Mouse (Mus musculus) liver, adult 2 months (tissue): Measurements from ENCODE around the gene Trim9. TPM values are rescaled to one million over a fixed set of nuclear protein-coding genes. Genes with fewer than 3 reads are reported as not detected.

Source experiments
- DNase-seq: peaks from one replicate; pipeline ENCODE4 v3.0.0-alpha.2; 2011; ENCODE audit warnings: low read depth, low spot score; ENCODE audit errors: extremely low read depth
- H3K27ac ChIP-seq: fragments of 200-500 bp; replicated peaks from 2 replicates; pipeline ENCODE4 v1.5.1; 2012; ENCODE audit warnings: low read depth, mild to moderate bottlenecking, control low read depth, inconsistent platforms, low read length; ENCODE audit not compliant: insufficient read depth
- H3K27me3 ChIP-seq: fragments of 200-500 bp; 2 replicates; pipeline ENCODE4 v1.6.1; 2012; ENCODE audit warnings: mild to moderate bottlenecking, moderate library complexity, low read length, inconsistent platforms; ENCODE audit not compliant: control insufficient read depth, insufficient read depth
- H3K36me3 ChIP-seq: fragments of 200-500 bp; 2 replicates; pipeline ENCODE4 v1.6.1; 2012; ENCODE audit warnings: low read length, inconsistent platforms; ENCODE audit not compliant: control insufficient read depth, insufficient read depth
- H3K4me1 ChIP-seq: fragments of 200-500 bp; 2 replicates; pipeline ENCODE4 v1.6.1; 2011; ENCODE audit warnings: low read length; ENCODE audit not compliant: control insufficient read depth, insufficient read depth
- H3K4me3 ChIP-seq: fragments of 200-500 bp; 2 replicates; pipeline ENCODE4 v1.5.1; 2011; ENCODE audit warnings: low read depth, mild to moderate bottlenecking, control low read depth, low read length, moderate library complexity; ENCODE audit not compliant: insufficient read depth
- H3K79me2 ChIP-seq: fragments of 200-500 bp; 2 replicates; pipeline ENCODE4 v1.6.1; 2012; ENCODE audit warnings: inconsistent platforms, mild to moderate bottlenecking, low read length, moderate library complexity; ENCODE audit not compliant: control insufficient read depth, insufficient read depth
- H3K9ac ChIP-seq: fragments of 200-500 bp; 2 replicates; pipeline ENCODE4 v1.6.1; 2012; ENCODE audit warnings: low read depth, mild to moderate bottlenecking, control low read depth, inconsistent platforms, low read length
- CTCF ChIP-seq: fragments of 200-500 bp; IDR thresholded peaks from 2 replicates; pipeline ENCODE4 v1.5.1; 2011; ENCODE audit warnings: low read depth, low read length, control low read depth
- POLR2A ChIP-seq: fragments of 200-500 bp; IDR thresholded peaks from 2 replicates; pipeline ENCODE4 v1.6.1; 2011; ENCODE audit warnings: low read length, control low read depth; ENCODE audit not compliant: insufficient read depth; ENCODE audit errors: extremely low read depth
- WGBS: fragments of 180-500 bp; shearing (Covaris S2); methylation state at CpG from one replicate; pipeline ENCODE4 v1.1.7; 2018; 5-methylcytosine and 5-hydroxymethylcytosine counted together
- polyA plus RNA-seq: library from polyadenylated mRNA; depleted of rRNA; stranded (reverse); fragments of >200 nt; gene quantifications from 2 replicates; pipeline ENCODE4 v1.2.3, GENCODE M21; 2012
- total RNA-seq: library from RNA; depleted of rRNA; stranded (reverse); fragments of >200 nt; gene quantifications from 2 replicates; pipeline ENCODE4 v1.2.3, GENCODE M21; 2014

Gene Trim9
- total and polyA plus RNA-seq, 2 experiments, result not detected

DNA sequence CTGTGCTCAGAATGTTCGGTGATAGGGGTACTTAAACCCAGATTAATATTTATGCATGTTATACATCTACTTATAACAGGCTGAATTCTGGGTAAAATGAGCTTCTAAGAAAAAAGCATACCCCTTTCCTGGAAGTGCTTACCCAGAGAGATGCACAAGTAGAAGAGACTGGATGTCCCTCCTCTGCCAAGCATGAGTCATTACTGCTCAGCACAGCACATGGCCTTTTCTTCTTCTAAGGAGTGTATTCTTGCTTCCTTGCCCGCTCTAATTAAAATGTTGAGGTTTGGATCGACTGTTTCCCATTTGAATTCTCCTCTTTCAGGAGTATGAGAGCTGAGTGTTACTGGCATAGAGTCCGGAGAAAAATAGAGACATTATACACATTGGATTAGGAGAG is 3.1 kb upstream of the Trim9 start:
- no peak overlapping the region for H3K27ac ChIP-seq
- WGBS, result 80% methylated on average over 4 of the region's 4 CpGs
- H3K36me3 ChIP-seq, result no peaks in the 10 kb centered on the region
- DNase-seq, result no peak
- no peaks in the 10 kb centered on the region for H3K4me1 ChIP-seq
- H3K79me2 ChIP-seq, result no peaks in the 10 kb centered on the region
- peaks cover 27% of the 10 kb centered on the region; the same call in 1 of the 2 replicates for H3K27me3 ChIP-seq
- TF ChIP-seq CTCF, result no peak
- no peak for TF ChIP-seq POLR2A
- no peak overlapping the region for H3K4me3 ChIP-seq
- H3K9ac ChIP-seq, result no peak overlapping the region

DNA sequence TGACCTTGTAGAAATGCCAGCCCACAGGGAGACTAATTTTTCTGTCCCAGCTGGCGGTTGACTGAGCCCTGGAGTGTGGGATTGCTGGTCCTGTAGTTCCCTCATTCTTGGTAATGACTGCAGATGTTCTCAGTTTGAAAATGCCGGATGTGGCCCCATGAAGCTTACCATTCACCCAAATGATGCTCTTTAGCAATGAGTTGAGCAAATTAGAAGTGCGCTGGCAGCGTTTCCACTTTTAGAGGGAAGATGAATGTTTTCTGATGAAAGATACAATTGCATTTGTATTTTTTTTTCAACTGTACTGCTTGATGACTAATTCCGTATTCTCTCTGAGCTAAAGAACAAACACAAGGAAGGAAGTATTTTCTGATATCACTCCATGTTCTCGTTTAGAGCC is 2.4 kb upstream of the Trim9 start:
- no peak overlapping the region for H3K27ac ChIP-seq
- H3K79me2 ChIP-seq, result no peaks in the 10 kb centered on the region
- no peak overlapping the region for H3K4me3 ChIP-seq
- H3K36me3 ChIP-seq, result no peaks in the 10 kb centered on the region
- no peak for DNase-seq
- H3K27me3 ChIP-seq, result peaks cover 32% of the 10 kb centered on the region; the same call in 1 of the 2 replicates
- no peak for TF ChIP-seq CTCF
- TF ChIP-seq POLR2A, result no peak
- no peaks in the 10 kb centered on the region for H3K4me1 ChIP-seq
- WGBS, result 76% methylated on average over 6 of the region's 6 CpGs
- H3K9ac ChIP-seq, result no peak overlapping the region

DNA sequence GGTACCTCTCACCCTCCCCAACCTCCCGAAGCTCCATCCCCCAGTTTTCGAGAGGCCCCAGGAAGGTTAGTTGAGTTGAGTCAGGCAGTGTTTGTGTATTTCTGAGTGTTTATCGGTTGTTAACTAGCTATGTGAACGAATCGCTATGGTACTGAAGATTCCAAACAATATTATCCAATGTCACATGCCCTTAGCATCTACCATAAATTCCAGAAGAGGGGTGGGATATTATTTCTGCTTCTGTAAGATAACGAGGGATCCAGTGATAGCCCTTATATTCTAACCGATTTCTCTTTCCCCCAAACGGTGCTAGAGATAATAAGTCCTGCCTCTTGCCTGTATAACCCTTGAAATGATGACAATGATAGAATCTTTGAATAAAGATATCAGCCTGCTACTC is 612 bp upstream of the Trim9 start:
- 20% methylated on average over 8 of the region's 8 CpGs for WGBS
- Histone ChIP-seq H3K27ac (no peak overlapping the region), H3K79me2 (no peaks in the 10 kb centered on the region), H3K4me1 (no peaks in the 10 kb centered on the region), H3K9ac (no peak overlapping the region), H3K4me3 (no peak overlapping the region), H3K36me3 (no peaks in the 10 kb centered on the region), H3K27me3 (peaks cover 32% of the 10 kb centered on the region; the same call in 1 of the 2 replicates)
- TF ChIP-seq POLR2A (no peak), CTCF (no peak)
- no peak for DNase-seq

DNA sequence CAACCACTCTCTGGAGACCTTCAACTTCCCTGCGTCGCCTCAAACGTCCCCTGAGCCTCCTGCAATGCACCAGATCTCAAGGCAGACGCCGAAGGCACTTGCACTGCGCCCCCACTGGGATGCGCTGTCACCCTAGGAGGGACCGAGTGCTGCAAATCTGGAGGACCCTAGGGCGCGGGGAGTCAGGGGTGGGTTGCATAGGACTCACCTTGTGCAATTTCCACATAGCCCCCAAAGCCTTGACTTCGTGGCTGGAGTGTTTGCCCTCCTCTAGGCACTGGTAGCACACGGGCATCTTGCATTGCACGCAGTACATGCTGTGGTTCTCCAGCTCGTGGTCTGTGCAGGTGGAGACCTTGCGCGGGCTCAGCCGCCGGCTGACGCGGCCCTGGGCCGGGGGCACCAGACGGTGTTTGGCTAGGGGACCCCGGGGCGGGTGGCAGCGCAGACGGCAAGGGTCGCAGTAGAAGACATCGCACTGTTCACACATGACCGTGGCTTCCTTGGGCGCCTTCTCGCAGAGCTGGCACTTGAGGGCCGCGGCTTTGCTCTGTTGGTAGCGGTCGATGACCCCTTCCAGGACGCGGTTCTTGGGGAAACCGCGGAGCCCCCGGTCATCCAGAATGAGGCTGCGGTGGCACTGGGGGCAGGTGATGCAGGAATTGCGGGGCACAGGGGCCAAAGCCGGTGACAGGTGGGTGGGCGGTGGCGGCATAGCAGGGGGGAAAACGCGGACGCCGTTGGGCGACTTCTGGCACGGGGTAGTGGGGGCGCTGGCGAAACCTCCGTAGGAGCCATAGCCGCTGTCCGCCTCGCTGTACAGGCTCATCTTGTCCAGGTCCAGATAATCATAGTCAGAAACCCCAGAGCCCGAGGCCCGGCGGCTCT is 1.0 kb downstream of the Trim9 start:
- TF ChIP-seq CTCF (no peak), POLR2A (no peak)
- no peaks in the 10 kb centered on the region for H3K36me3 ChIP-seq
- H3K27ac ChIP-seq, result no peak overlapping the region
- H3K27me3 ChIP-seq, result peaks cover 32% of the 10 kb centered on the region; the same call in 1 of the 2 replicates
- 3% methylated on average over 60 of the region's 60 CpGs for WGBS
- H3K4me3 ChIP-seq, result no peak overlapping the region
- no peak overlapping the region for H3K9ac ChIP-seq
- no peak for DNase-seq
- no peaks in the 10 kb centered on the region for H3K79me2 ChIP-seq
- no peaks in the 10 kb centered on the region for H3K4me1 ChIP-seq

DNA sequence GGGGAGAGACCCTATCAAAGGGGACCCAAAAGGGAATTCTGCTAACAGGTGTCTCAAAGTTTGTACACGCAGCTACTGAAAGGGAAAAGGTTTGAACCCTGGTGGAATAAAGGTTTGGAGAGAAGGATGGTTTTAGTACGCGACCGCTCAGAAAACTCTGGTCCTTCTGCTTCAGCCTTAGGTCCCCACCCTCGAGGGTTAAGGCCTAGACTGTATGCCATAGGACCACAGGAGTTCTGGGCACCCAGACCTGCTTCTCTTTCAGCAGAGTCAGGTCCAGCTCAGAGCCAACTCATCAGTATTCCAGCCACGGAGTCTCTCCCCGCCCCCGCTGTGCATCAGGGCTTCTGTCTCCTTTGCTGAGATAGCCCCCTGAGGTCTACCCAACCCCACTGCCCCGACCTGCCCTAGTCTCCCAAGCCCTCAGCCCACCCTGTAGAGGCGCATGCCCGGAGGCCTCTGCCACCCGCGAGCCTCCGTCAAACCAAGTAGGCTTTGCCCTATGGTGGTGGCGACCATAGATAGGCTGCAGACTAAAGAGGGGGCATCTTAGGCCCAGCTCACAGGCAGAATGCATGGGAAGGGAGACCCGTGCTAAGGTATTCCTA is 1.8 kb downstream of the Trim9 start:
- H3K4me1 ChIP-seq, result no peaks in the 10 kb centered on the region
- no peak overlapping the region for H3K9ac ChIP-seq
- H3K4me3 ChIP-seq, result no peak overlapping the region
- no peak for DNase-seq
- H3K27ac ChIP-seq, result no peak overlapping the region
- 36% methylated on average over 16 of the region's 16 CpGs for WGBS
- H3K79me2 ChIP-seq, result no peaks in the 10 kb centered on the region
- no peak for TF ChIP-seq CTCF
- TF ChIP-seq POLR2A, result no peak
- no peaks in the 10 kb centered on the region for H3K36me3 ChIP-seq
- H3K27me3 ChIP-seq, result peaks cover 32% of the 10 kb centered on the region; the same call in 1 of the 2 replicates

DNA sequence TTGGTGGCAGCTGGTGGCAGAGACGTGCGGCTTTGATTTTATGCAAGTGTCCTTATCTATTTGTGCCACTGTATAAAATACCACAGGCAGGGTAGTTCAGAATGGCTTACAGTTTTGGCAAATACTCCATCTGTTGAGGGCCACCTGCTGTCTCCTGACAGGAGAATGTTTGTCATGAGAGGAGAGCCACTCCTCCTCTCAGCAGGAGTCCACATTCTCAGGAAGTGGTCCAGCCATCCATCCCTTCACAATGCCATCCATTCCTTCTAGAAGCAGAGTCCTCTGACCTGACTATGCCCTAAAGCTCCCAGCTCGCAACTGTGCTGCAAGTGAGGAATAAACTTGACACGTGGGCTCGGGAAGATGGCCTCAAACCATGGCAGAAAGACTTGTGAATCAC is 12.2 kb downstream of the Trim9 start:
- no peaks in the 10 kb centered on the region for H3K79me2 ChIP-seq
- no peak overlapping the region for H3K9ac ChIP-seq
- no peaks in the 10 kb centered on the region for H3K36me3 ChIP-seq
- no peak for DNase-seq
- no peaks in the 10 kb centered on the region for H3K27me3 ChIP-seq
- no peaks in the 10 kb centered on the region for H3K4me1 ChIP-seq
- no peak overlapping the region for H3K4me3 ChIP-seq
- H3K27ac ChIP-seq, result no peak overlapping the region
- 58% methylated on average over 5 of the region's 5 CpGs for WGBS
- no peak for TF ChIP-seq POLR2A
